Mouse (Mus musculus) forebrain, embryonic 10.5 days (tissue): Measurements from ENCODE around the gene Timm8a2. TPM values are rescaled to one million over a fixed set of nuclear protein-coding genes. Genes with fewer than 3 reads are reported as not detected.

Source experiments
- DNase-seq: peaks from one replicate; pipeline ENCODE4 v3.0.0-alpha.2; 2017; ENCODE audit warnings: low spot score; ENCODE audit errors: extremely low spot score
- H3K27ac ChIP-seq: fragments of 300-500 bp; sonication (generic); 2 replicates; pipeline ENCODE4 v1.5.1; 2016; ENCODE audit warnings: mild to moderate bottlenecking
- H3K27me3 ChIP-seq: fragments of 300-500 bp; sonication (generic); 2 replicates; pipeline ENCODE4 v1.6.1; 2016; ENCODE audit warnings: mild to moderate bottlenecking; ENCODE audit not compliant: poor library complexity, severe bottlenecking
- H3K36me3 ChIP-seq: fragments of 300-500 bp; sonication (generic); replicated peaks from 2 replicates; pipeline ENCODE4 v1.6.1; 2016; ENCODE audit warnings: mild to moderate bottlenecking, moderate library complexity
- H3K4me1 ChIP-seq: fragments of 300-500 bp; sonication (generic); 2 replicates; pipeline ENCODE4 v1.6.1; 2016
- H3K4me3 ChIP-seq: fragments of 300-500 bp; sonication (generic); 2 replicates; pipeline ENCODE4 v1.5.1; 2016; ENCODE audit warnings: mild to moderate bottlenecking, moderate library complexity
- H3K9me3 ChIP-seq: fragments of 300-500 bp; sonication (generic); 2 replicates; pipeline ENCODE4 v1.6.1; 2016; ENCODE audit warnings: mild to moderate bottlenecking, moderate library complexity
- WGBS: fragments of 180-500 bp; shearing (Covaris S2); methylation state at CpG from one replicate; pipeline ENCODE4 v1.1.7; 2016; 5-methylcytosine and 5-hydroxymethylcytosine counted together
- polyA plus RNA-seq: library from polyadenylated mRNA; unstranded; fragments of >200 nt; fragmentation: Nextera tagmentation; extraction: Ambion mirVana; gene quantifications from 2 replicates; pipeline ENCODE4 v1.2.1, GENCODE M21; 2016

The Timm8a2 gene
- polyA plus RNA-seq, 1 experiment from 2014 or later = not detected

DNA sequence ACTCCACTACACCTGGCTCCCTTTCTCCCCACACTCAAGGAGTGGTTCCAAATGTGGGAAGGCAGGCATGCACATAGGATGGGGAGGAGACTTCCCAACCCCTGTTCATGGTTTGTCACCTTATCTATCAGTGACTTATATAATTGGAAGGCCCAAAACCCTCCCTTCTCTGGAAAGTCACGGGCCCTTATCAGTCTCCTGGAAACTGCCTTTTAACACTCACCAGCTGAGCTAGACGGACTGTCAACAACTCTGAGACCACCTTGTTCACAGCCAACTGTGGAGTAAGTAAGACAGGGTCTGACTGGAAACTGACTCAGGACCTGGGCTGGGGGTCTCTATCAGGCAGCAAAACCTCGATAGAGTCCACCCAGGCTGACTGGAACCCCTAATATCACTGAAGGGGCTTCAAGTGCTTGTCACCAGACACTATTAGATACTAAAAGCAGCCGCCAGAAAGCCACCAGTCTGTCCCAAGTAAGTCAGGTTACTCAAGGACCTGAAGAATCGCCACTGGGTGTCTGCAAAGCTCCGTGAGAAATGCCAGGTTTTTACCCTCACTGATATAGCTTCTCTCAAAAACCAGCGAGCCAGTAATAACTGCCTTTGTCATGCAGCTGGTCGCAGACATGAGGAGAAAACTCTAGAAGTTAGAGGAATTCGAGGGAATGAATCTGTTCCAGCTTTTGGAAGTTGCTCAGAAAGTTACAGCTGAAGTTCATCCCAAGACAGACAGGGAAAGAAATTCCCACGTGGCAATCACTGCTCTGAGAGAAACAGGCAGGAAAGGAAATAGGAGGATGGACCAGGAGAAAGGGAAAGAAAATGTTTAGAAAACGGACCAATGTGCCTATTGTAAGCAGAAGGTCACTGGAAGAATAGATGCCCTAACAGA is 34.6 kb downstream of the Timm8a2 start:
- H3K4me1 ChIP-seq = peaks cover 21% of the 10 kb centered on the region
- no peaks in the 10 kb centered on the region for H3K9me3 ChIP-seq
- no peaks in the 10 kb centered on the region for H3K27me3 ChIP-seq
- no peak overlapping the region for H3K4me3 ChIP-seq
- no peak for DNase-seq
- H3K36me3 ChIP-seq = no peaks in the 10 kb centered on the region
- no peak overlapping the region for H3K27ac ChIP-seq
- WGBS = 69% methylated on average over 11 of the region's 11 CpGs

DNA sequence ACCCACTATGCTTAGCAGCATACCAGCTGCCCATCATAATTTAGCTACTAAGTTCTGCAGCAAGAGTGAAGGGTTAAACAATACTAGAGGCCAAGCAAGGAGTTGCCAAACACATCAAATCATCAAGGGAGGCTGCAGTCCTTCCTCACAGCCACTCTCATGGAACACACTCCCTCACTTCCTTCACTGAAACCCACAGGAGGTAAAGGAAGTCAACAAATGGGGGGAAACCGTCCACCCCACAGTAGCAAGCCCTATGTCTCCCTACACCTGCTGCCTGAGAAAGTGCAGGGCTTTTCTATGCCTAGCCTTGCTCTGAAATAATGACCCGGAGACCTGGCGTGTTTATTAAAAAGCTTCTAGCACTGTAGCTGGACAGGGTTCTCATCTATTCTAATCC is 35.5 kb downstream of the Timm8a2 start:
- Histone ChIP-seq H3K4me1 (peaks cover 21% of the 10 kb centered on the region), H3K27me3 (no peaks in the 10 kb centered on the region), H3K4me3 (no peak overlapping the region), H3K36me3 (no peaks in the 10 kb centered on the region), H3K9me3 (no peaks in the 10 kb centered on the region), H3K27ac (no peak overlapping the region)
- WGBS = 80% methylated on average over 3 of the region's 3 CpGs
- no peak for DNase-seq

DNA sequence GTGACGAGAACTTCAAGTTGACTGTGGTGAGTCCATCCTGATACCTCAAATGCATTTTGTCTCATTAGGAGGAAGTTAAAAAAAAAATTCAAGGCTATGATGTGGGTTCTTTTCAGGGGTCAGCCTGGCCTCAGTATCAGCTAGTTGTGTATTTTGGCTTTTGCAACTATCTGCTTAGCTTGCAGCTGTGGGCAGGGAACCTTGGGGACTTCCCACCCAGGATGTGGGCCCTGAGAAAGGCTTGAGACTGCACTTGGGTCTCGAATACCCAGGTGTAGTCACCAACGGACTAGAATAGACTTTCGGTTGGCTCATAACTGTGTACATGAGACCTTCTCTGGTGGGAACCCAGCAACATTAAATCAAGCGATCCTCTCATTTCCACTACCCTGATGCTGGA is 38.9 kb downstream of the Timm8a2 start:
- Histone ChIP-seq H3K27me3 (no peaks in the 10 kb centered on the region), H3K4me3 (no peak overlapping the region), H3K4me1 (peaks cover 12% of the 10 kb centered on the region), H3K36me3 (no peaks in the 10 kb centered on the region), H3K27ac (no peak overlapping the region), H3K9me3 (no peaks in the 10 kb centered on the region)
- 90% methylated on average over 5 of the region's 5 CpGs for WGBS
- DNase-seq = no peak

DNA sequence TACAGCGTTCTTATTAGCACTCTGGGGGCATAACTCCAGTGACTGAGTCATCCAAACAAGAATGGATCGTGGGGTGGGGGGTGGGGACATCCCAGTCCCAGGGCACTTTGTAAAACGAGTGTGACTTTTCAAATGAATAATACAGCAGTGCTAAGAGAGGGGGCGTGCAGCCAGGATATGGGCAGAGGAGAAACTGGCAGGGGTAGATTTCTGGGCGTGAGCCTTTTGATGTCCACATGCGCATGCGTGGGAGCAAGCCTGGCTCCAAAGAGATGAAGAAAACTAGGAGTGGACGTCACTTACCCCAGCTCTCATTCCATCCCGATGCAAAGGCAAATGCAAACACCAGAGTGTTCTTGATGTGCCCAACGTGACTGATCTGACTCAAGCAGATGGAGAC is 39.9 kb downstream of the Timm8a2 start:
- Histone ChIP-seq H3K27ac (no peak overlapping the region), H3K27me3 (no peaks in the 10 kb centered on the region), H3K9me3 (no peaks in the 10 kb centered on the region), H3K4me3 (no peak overlapping the region), H3K4me1 (peaks cover 3% of the 10 kb centered on the region), H3K36me3 (no peaks in the 10 kb centered on the region)
- WGBS = 86% methylated on average over 10 of the region's 10 CpGs
- DNase-seq = no peak

DNA sequence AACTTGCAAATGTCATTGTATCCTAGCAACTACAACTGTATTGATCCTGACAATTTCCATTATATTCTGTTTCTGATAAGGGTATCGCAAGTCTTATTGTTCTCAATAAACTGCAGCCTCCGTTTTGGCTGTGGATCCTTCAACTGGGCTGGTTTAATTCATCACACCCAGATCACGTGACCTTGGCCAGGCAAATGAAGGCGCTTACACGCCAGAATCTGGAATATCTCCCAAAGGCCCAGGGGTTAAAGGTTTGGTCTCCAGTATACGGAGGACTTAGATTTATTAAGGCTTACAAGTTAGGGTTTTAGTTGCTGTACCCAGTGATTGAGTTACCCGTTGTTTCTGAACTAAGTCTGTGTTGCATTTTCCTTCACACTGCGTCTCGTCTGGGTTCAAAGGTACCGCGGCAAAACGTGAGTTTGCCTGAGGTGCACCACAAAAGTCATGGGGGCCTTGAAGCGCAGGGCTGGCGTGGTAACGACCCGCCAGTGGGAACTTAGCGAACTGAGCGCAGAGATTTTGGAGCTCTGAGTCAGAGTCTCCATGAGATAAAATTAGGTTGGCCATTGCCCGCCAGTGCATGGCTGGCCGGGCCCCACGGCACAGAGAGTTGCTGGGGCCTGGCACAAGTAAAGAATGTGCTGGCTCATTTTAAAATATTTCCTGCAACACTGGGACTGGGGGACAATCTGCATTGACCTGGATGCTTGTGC is 41.2 kb downstream of the Timm8a2 start:
- Histone ChIP-seq H3K9me3 (no peaks in the 10 kb centered on the region), H3K4me1 (no peaks in the 10 kb centered on the region), H3K36me3 (no peaks in the 10 kb centered on the region), H3K4me3 (no peak overlapping the region), H3K27me3 (no peaks in the 10 kb centered on the region), H3K27ac (no peak overlapping the region)
- 91% methylated on average over 21 of the region's 21 CpGs for WGBS
- no peak for DNase-seq

DNA sequence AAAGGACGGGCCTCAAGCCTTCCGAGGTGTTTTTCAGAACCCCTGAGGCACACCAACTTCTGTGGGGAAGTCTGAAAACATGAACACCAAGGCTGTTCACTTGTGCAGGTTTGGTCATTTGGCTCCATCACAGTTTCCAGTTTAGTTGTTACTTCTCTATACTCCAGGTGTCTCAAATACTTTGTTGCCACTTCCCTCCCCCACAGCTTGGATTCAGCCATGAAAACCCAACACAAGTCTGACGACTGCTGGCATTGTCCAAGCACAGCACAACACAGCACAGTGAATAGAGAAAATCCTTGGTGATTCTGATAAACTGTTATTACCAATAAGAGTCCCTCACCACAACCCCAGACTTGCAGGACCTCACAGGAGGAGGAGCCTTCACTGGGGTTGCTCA is 42.5 kb downstream of the Timm8a2 start:
- no peak overlapping the region for H3K4me3 ChIP-seq
- no peak for DNase-seq
- H3K4me1 ChIP-seq = no peaks in the 10 kb centered on the region
- no peaks in the 10 kb centered on the region for H3K9me3 ChIP-seq
- H3K27ac ChIP-seq = no peak overlapping the region
- H3K27me3 ChIP-seq = no peaks in the 10 kb centered on the region
- H3K36me3 ChIP-seq = no peaks in the 10 kb centered on the region
- WGBS = 85% methylated on average over 3 of the region's 3 CpGs

DNA sequence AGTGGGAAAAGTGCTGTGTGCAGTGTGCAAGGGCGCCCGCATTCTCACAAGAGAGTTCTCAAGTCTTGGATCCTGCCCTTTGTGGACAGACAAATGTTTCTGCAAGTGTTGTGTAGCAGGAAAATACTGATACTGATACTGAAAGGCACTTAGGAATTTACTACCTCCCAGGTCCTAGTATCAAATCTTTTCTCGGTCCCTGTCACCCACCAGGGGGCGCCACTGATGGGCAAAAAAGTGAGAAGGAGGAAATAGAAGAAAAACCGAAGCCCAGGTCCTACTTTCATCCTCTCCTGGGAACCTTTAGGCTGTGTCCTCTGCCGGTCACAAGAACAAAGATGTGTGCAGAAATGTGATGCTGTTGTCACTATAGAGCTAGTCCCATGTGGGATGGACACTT is 45.0 kb downstream of the Timm8a2 start:
- 49% methylated on average over 6 of the region's 6 CpGs for WGBS
- Histone ChIP-seq H3K36me3 (no peaks in the 10 kb centered on the region), H3K27ac (no peak overlapping the region), H3K4me3 (no peak overlapping the region), H3K4me1 (no peaks in the 10 kb centered on the region), H3K9me3 (peaks cover 2% of the 10 kb centered on the region; the same call in 1 of the 2 replicates), H3K27me3 (no peaks in the 10 kb centered on the region)
- no peak for DNase-seq

DNA sequence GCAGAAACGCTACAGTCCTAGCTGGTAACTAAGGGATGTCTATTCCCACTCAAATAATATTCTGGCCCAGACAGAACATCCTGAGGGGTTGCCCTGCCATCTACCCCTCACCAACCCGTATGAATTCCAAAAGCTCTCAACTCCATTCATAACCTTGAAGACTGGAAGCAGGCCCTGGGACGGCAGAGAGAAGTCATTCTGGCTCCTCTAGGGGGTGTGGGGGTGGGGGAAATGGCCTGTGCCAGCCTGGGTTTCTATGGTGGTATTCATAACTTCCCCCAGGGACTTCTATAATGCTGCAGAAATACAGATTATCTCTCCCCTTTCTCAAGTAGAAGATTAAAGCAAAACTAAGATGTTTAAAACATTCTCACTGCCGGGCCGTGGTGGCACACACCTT is 45.4 kb downstream of the Timm8a2 start:
- no peak for DNase-seq
- H3K36me3 ChIP-seq = no peaks in the 10 kb centered on the region
- H3K4me1 ChIP-seq = no peaks in the 10 kb centered on the region
- H3K27me3 ChIP-seq = no peaks in the 10 kb centered on the region
- no peak overlapping the region for H3K27ac ChIP-seq
- H3K9me3 ChIP-seq = peaks cover 5% of the 10 kb centered on the region; the same call in 1 of the 2 replicates
- 91% methylated on average over 5 of the region's 5 CpGs for WGBS
- H3K4me3 ChIP-seq = no peak overlapping the region

DNA sequence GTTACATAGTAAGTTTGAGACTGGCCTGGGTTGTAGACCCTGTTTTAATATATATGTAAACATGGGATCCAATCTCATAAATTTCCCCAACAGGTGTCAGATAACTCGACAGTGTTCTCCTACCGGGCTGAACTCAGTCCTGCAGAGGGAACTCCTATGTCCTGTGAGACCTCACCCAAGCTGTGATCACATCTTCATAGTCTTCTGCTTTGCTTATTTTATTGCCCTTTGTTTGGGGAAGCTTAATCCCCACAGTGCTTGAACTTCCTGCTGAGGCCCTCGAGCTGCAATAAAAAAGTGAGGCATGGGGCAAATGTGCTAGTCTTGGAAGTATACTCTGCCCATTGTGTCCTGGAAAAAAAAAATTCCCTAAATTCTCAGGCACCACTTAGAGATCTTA is 46.8 kb downstream of the Timm8a2 start:
- no peaks in the 10 kb centered on the region for H3K36me3 ChIP-seq
- no peak overlapping the region for H3K4me3 ChIP-seq
- no peaks in the 10 kb centered on the region for H3K27me3 ChIP-seq
- DNase-seq = no peak
- no peak overlapping the region for H3K27ac ChIP-seq
- H3K4me1 ChIP-seq = no peaks in the 10 kb centered on the region
- WGBS = 67% methylated on average over 3 of the region's 3 CpGs
- H3K9me3 ChIP-seq = peaks cover 5% of the 10 kb centered on the region; the same call in 1 of the 2 replicates

DNA sequence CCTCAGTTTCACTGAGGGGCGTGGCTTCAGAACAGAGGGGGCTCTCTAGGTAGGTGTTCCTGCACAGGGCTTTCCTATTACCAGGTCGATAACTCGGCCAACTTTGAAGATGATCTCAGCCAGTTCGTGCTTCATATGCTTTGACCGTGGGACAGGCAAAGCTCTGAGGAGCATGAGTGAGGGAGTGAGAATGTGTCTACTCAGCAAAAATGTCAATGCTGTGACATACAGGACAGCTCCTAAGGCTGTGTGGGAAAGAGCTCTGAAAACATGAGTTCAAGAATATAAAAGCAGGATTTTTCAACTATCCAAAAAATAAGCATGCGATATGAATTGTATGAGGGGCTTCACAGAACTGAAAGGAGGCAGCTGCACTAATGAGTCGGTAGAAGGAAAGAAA is 49.0 kb downstream of the Timm8a2 start:
- Histone ChIP-seq H3K9me3 (peaks cover 5% of the 10 kb centered on the region; the same call in 1 of the 2 replicates), H3K36me3 (no peaks in the 10 kb centered on the region), H3K4me3 (no peak overlapping the region), H3K27me3 (no peaks in the 10 kb centered on the region), H3K27ac (no peak overlapping the region), H3K4me1 (no peaks in the 10 kb centered on the region)
- 87% methylated on average over 7 of the region's 7 CpGs for WGBS
- no peak for DNase-seq

DNA sequence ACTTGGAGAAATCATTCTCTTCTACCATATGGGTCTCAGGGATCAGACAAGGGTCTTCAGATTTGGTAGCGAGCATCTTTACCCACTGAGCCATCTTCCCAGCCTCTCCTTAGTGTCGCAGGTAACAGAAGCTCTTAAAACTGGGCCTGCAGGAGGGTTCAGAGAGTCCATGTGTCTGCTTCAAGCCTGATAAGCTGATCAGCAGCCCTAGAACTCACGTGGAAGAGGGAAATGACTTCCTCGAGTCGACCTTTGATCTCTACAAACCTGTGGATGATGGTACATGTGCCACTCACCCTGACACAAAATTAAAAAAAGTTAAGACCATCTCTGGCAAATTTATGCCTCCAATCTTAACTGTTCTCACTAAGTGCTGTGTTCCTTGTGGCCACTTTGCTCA is 53.5 kb downstream of the Timm8a2 start:
- no peaks in the 10 kb centered on the region for H3K4me1 ChIP-seq
- DNase-seq = no peak
- peaks cover 5% of the 10 kb centered on the region; the same call in 1 of the 2 replicates for H3K9me3 ChIP-seq
- no peaks in the 10 kb centered on the region for H3K27me3 ChIP-seq
- H3K4me3 ChIP-seq = no peak overlapping the region
- H3K36me3 ChIP-seq = no peaks in the 10 kb centered on the region
- H3K27ac ChIP-seq = no peak overlapping the region
- 85% methylated on average over 5 of the region's 5 CpGs for WGBS
